In the genomic region with DNA sequence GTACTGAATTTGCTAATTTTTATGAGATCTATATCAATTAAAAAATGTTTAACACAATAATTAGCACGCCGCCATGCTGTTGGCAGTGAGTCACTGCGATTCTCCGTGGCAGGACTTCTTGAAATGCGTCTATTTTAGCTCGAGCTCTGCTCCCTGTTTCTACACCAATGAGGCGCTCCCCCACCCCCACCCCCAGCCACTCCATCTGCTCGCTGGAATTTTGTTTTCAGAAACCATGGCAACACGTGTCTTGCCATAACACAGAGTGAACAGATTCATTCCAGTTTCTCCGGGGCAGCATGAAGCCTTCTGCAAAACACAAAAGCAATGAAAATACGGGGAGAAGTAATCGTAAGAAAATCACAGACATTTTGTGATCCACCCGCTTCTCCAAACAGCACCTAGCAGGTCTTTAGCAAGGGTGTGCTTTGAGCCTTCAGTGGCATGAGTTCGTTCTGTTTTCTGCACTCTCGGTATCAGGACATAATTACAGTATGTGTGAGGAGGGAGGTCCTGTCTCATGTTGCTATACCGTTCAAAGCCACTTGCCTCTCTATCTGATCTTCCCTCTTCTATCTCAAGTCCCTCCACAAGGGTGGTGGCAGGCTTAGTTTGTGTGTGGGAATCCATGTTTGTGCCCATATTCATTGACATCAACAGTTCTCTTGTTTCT, we compare ENCODE assay signal across 9 mouse cellular contexts. TPM values are rescaled to one million over a fixed set of nuclear protein-coding genes. Genes with fewer than 3 reads are reported as not detected.
A peak's percentile ranks its signal among the peaks of the same experiment; 100 is the strongest.
DNase-seq lines count a peak whose midpoint lies in the region; ATAC-seq lines count a peak whose summit lies in the region.
"Had no signal": no experiment of that assay in that cellular context is flagged by ENCODE, and none has a peak within 500 bp of the region (broad histone marks: within the 10 kb centered on the region; RNA-seq: fewer than 3 reads in every experiment).

No protein-coding gene starts in this region.

- no peak overlapping the region; the same call in 1 of the 2 replicates for H3K27ac ChIP-seq in midbrain, embryonic 11.5 days (ENCODE audit: low read depth, low read length)
- H3K27ac ChIP-seq in stomach, embryonic 16.5 days (ENCODE audit: low read length), result no peak overlapping the region

- H3K27me3 ChIP-seq in midbrain, embryonic 11.5 days (ENCODE audit: control insufficient read depth, insufficient read depth, low read length), result no peaks in the 10 kb centered on the region
- no peaks in the 10 kb centered on the region for H3K27me3 ChIP-seq in stomach, embryonic 16.5 days (ENCODE audit: control insufficient read depth, insufficient read depth, low read length)

- DNase-seq in gastrocnemius, adult 18-20 months (ENCODE audit: low spot score), result peak; percentile 9
- no peak for DNase-seq in gastrocnemius, adult 8-10 months (ENCODE audit: low spot score in 2 of 2)
- DNase-seq in cerebellum, adult 9-10 months, result peak; percentile 25
- DNase-seq in layer of hippocampus, adult 9-11 months, result peak; percentile 81
- DNase-seq in midbrain, embryonic 11.5 days (ENCODE audit: low spot score, missing footprints), result peak; percentile 93
- DNase-seq in spleen, postnatal 10 days (ENCODE audit: low spot score in 2 of 2), result no peak

- peak overlapping the region; percentile 30; the same call in 1 of the 2 replicates for H3K4me2 ChIP-seq in midbrain, embryonic 11.5 days
- H3K4me2 ChIP-seq in stomach, embryonic 16.5 days (ENCODE audit: low read depth, low read length), result peak overlapping the region; percentile 49

- peak overlapping the region; percentile 5; the same call in 1 of the 2 replicates for H3K9ac ChIP-seq in midbrain, embryonic 11.5 days (ENCODE audit: low read length)
- 0 out of 2 replicates have a peak overlapping the region, but pooled peaks have one; percentile 4 for H3K9ac ChIP-seq in stomach, embryonic 16.5 days (ENCODE audit: low read length)

- H3K4me1 ChIP-seq in midbrain, embryonic 11.5 days (ENCODE audit: control insufficient read depth, insufficient read depth, low read length), result peaks cover 12% of the 10 kb centered on the region
- H3K4me1 ChIP-seq in stomach, embryonic 16.5 days (ENCODE audit: control insufficient read depth, insufficient read depth, low read length), result no peaks in the 10 kb centered on the region

- H3K36me3 ChIP-seq in midbrain, embryonic 11.5 days (ENCODE audit: control insufficient read depth, insufficient read depth, low read length), result no peaks in the 10 kb centered on the region
- no peaks in the 10 kb centered on the region for H3K36me3 ChIP-seq in stomach, embryonic 16.5 days (ENCODE audit: control insufficient read depth, insufficient read depth, low read length)

- H3K4me3 ChIP-seq in midbrain, embryonic 11.5 days (ENCODE audit: low read depth, low read length), result no peak overlapping the region
- peak overlapping the region; percentile 18; the same call in 1 of the 2 replicates for H3K4me3 ChIP-seq in stomach, embryonic 16.5 days (replicated peaks; ENCODE audit: low read length)
- H3K4me3 ChIP-seq: erythroblast, embryonic 14.5 days had no signal

- no peaks in the 10 kb centered on the region for H3K9me3 ChIP-seq in midbrain, embryonic 11.5 days (ENCODE audit: control insufficient read depth, low read length)
- no peaks in the 10 kb centered on the region for H3K9me3 ChIP-seq in stomach, embryonic 16.5 days (replicated peaks; ENCODE audit: control insufficient read depth, low read length)

- peak; percentile 89 for ATAC-seq in frontal cortex, adult (ENCODE audit: low TSS enrichment)
- ATAC-seq in midbrain, embryonic 11.5 days (ENCODE audit: low FRiP score), result peak; percentile 79
- ATAC-seq in stomach, embryonic 16.5 days (ENCODE audit: insufficient read depth, low FRiP score), result peak; percentile 80

- 35% methylated on average over 16 of the region's 16 CpGs for WGBS in midbrain, embryonic 11.5 days
- 16% methylated on average over 16 of the region's 16 CpGs for WGBS in stomach, embryonic 16.5 days

RNA-seq across cellular contexts. Expression of gene Shc3, which starts 34.1 kb away (rescaled TPM):
- total RNA-seq in gastrocnemius, adult 18-20 months (2021), result 1 to 10 TPM in 1 of 2 experiments, under 1 TPM in 1; 0.59 to 1.0 TPM
- 1 to 10 TPM in 2 of 4 experiments, under 1 TPM in 2; 0.75 to 1.1 (median 1.0) TPM for total RNA-seq in gastrocnemius, adult 8-10 months (2022)
- polyA plus RNA-seq in midbrain, embryonic 11.5 days (2014; fragmentation: Nextera tagmentation; extraction: Ambion mirVana), result 4.5 and 5.7 TPM in 2 replicates
- 0.14 and 0.31 TPM in 2 replicates for polyA plus RNA-seq in stomach, embryonic 16.5 days (2015; fragmentation: Nextera tagmentation; extraction: Ambion mirVana)
- polyA plus RNA-seq: erythroblast, embryonic 14.5 days had no signal

RNA-seq across cellular contexts. Expression of gene Cks2, which starts 41.7 kb away (rescaled TPM):
- not detected for total RNA-seq in gastrocnemius, adult 18-20 months (2021)
- total RNA-seq in gastrocnemius, adult 8-10 months (2022), result under 1 TPM in 3 of 4 experiments, not detected in 1; 0.39 to 0.65 (median 0.45) TPM
- polyA plus RNA-seq in midbrain, embryonic 11.5 days (2014; fragmentation: Nextera tagmentation; extraction: Ambion mirVana), result 364 and 404 TPM in 2 replicates
- 262 and 274 TPM in 2 replicates for polyA plus RNA-seq in stomach, embryonic 16.5 days (2015; fragmentation: Nextera tagmentation; extraction: Ambion mirVana)

RNA-seq across cellular contexts. Expression of gene Secisbp2, which starts 48.1 kb away (rescaled TPM):
- total RNA-seq in gastrocnemius, adult 18-20 months (2021), result 10 to 100 TPM in 1 of 2 experiments, 1 to 10 TPM in 1; 8.8 to 10.5 TPM
- 1 to 10 TPM; 7.6 to 8.9 (median 7.7) TPM for total RNA-seq in gastrocnemius, adult 8-10 months (2022)
- polyA plus RNA-seq in midbrain, embryonic 11.5 days (2014; fragmentation: Nextera tagmentation; extraction: Ambion mirVana), result 22.7 and 28.5 TPM in 2 replicates
- 22.6 and 24.4 TPM in 2 replicates for polyA plus RNA-seq in stomach, embryonic 16.5 days (2015; fragmentation: Nextera tagmentation; extraction: Ambion mirVana)

Comparison
In these comparisons a context has a peak if more than half of its experiments do, and no peak if none do; other contexts are left out.
1. DNase-seq: peak in gastrocnemius, adult 18-20 months (single experiment), cerebellum, adult 9-10 months (single experiment), layer of hippocampus, adult 9-11 months (single experiment) and midbrain, embryonic 11.5 days (single experiment); none in gastrocnemius, adult 8-10 months (0 of 2) and spleen, postnatal 10 days (0 of 2).
2. Peak in every context shown above with its lines, with median percentiles within 50 percentile points of each other: ATAC-seq.